Mouse (Mus musculus) embryonic facial prominence, embryonic 10.5 days (tissue): ENCODE measurements around the gene Ctsl. TPM values are rescaled to one million over a fixed set of nuclear protein-coding genes. Genes with fewer than 3 reads are reported as not detected.

Experiments
- DNase-seq: peaks from one replicate; pipeline ENCODE4 v3.0.0-alpha.2; 2017; ENCODE audit warnings: low spot score
- H3K27ac ChIP-seq: fragments of 300-500 bp; sonication (generic); replicated peaks from 2 replicates; pipeline ENCODE4 v1.5.1; 2016; ENCODE audit warnings: mild to moderate bottlenecking
- H3K27me3 ChIP-seq: fragments of 300-500 bp; sonication (generic); replicated peaks from 2 replicates; pipeline ENCODE4 v1.6.1; 2016; ENCODE audit warnings: low read depth, mild to moderate bottlenecking; ENCODE audit not compliant: poor library complexity, severe bottlenecking
- H3K36me3 ChIP-seq: fragments of 300-500 bp; sonication (generic); replicated peaks from 2 replicates; pipeline ENCODE4 v1.6.1; 2016; ENCODE audit warnings: mild to moderate bottlenecking, moderate library complexity
- H3K4me1 ChIP-seq: fragments of 300-500 bp; sonication (generic); 2 replicates; pipeline ENCODE4 v1.6.1; 2016
- H3K4me3 ChIP-seq: fragments of 300-500 bp; sonication (generic); 2 replicates; pipeline ENCODE4 v1.5.1; 2016; ENCODE audit warnings: mild to moderate bottlenecking, moderate library complexity
- H3K9me3 ChIP-seq: fragments of 300-500 bp; sonication (generic); 2 replicates; pipeline ENCODE4 v1.6.1; 2016; ENCODE audit warnings: mild to moderate bottlenecking
- WGBS: fragments of 180-500 bp; shearing (Covaris S2); methylation state at CpG from one replicate; pipeline ENCODE4 v1.1.7; 2016; 5-methylcytosine and 5-hydroxymethylcytosine counted together
- polyA plus RNA-seq: library from polyadenylated mRNA; unstranded; fragments of >200 nt; fragmentation: Nextera tagmentation; extraction: Ambion mirVana; gene quantifications from 2 replicates; pipeline ENCODE4 v1.2.1, GENCODE M21; 2016

The Ctsl gene
- polyA plus RNA-seq, 1 experiment from 2014 or later, result 121 TPM

GRCm38 (mm10) chr13:64332321-64332720 is 38.4 kb downstream of the Ctsl start:
- no peaks in the 10 kb centered on the region for H3K36me3 ChIP-seq
- WGBS, result 84% methylated on average over 6 of the region's 6 CpGs
- no peaks in the 10 kb centered on the region for H3K27me3 ChIP-seq
- no peak overlapping the region for H3K27ac ChIP-seq
- no peaks in the 10 kb centered on the region for H3K9me3 ChIP-seq
- no peak overlapping the region for H3K4me3 ChIP-seq
- no peaks in the 10 kb centered on the region for H3K4me1 ChIP-seq
- no peak for DNase-seq

GRCm38 (mm10) chr13:64322561-64323281 is 48.0 kb downstream of the Ctsl start:
- Histone ChIP-seq H3K4me3 (no peak overlapping the region), H3K36me3 (no peaks in the 10 kb centered on the region), H3K4me1 (no peaks in the 10 kb centered on the region), H3K27ac (no peak overlapping the region), H3K27me3 (no peaks in the 10 kb centered on the region), H3K9me3 (no peaks in the 10 kb centered on the region)
- no peak for DNase-seq
- 86% methylated on average over 8 of the region's 8 CpGs for WGBS

- Histone ChIP-seq H3K36me3 (no peaks in the 10 kb centered on the region), H3K4me3 (no peak overlapping the region), H3K4me1 (no peaks in the 10 kb centered on the region), H3K27me3 (no peaks in the 10 kb centered on the region), H3K27ac (no peak overlapping the region), H3K9me3 (no peaks in the 10 kb centered on the region)
- no peak for DNase-seq
- 80% methylated on average over 8 of the region's 8 CpGs for WGBS
Observed at GRCm38 (mm10) chr13:64320334-64320733, 50.4 kb downstream of the Ctsl start.

- H3K27me3 ChIP-seq, result no peaks in the 10 kb centered on the region
- no peak overlapping the region for H3K27ac ChIP-seq
- no peaks in the 10 kb centered on the region for H3K4me1 ChIP-seq
- H3K9me3 ChIP-seq, result no peaks in the 10 kb centered on the region
- no peaks in the 10 kb centered on the region for H3K36me3 ChIP-seq
- no peak for DNase-seq
- H3K4me3 ChIP-seq, result no peak overlapping the region
Observed at GRCm38 (mm10) chr13:64319782-64320181, 50.9 kb downstream of the Ctsl start.

GRCm38 (mm10) chr13:64318355-64318754 is 52.3 kb downstream of the Ctsl start:
- WGBS, result 81% methylated on average over 2 of the region's 2 CpGs
- no peak for DNase-seq
- Histone ChIP-seq H3K4me1 (no peaks in the 10 kb centered on the region), H3K4me3 (no peak overlapping the region), H3K36me3 (no peaks in the 10 kb centered on the region), H3K27ac (no peak overlapping the region), H3K27me3 (no peaks in the 10 kb centered on the region), H3K9me3 (no peaks in the 10 kb centered on the region)

- no peak overlapping the region for H3K4me3 ChIP-seq
- peaks cover 16% of the 10 kb centered on the region for H3K4me1 ChIP-seq
- H3K36me3 ChIP-seq, result no peaks in the 10 kb centered on the region
- no peak overlapping the region for H3K27ac ChIP-seq
- H3K9me3 ChIP-seq, result no peaks in the 10 kb centered on the region
- DNase-seq, result no peak
- no peaks in the 10 kb centered on the region for H3K27me3 ChIP-seq
- WGBS, result 3% methylated on average over 3 of the region's 3 CpGs
Observed at GRCm38 (mm10) chr13:64315483-64316050, 55.1 kb downstream of the Ctsl start.

GRCm38 (mm10) chr13:64314041-64314440 is 56.6 kb downstream of the Ctsl start:
- no peaks in the 10 kb centered on the region for H3K36me3 ChIP-seq
- no peak for DNase-seq
- H3K4me1 ChIP-seq, result peaks cover 18% of the 10 kb centered on the region
- WGBS, result 76% methylated on average over 3 of the region's 3 CpGs
- no peak overlapping the region for H3K4me3 ChIP-seq
- no peaks in the 10 kb centered on the region for H3K9me3 ChIP-seq
- H3K27me3 ChIP-seq, result no peaks in the 10 kb centered on the region
- no peak overlapping the region for H3K27ac ChIP-seq

- H3K9me3 ChIP-seq, result no peaks in the 10 kb centered on the region
- WGBS, result 2% methylated on average over 2 of the region's 2 CpGs
- peak overlapping the region; percentile 89 for H3K27ac ChIP-seq
- peaks cover 6% of the 10 kb centered on the region for H3K36me3 ChIP-seq
- peak overlapping the region; percentile 72 for H3K4me3 ChIP-seq
- peaks cover 18% of the 10 kb centered on the region for H3K4me1 ChIP-seq
- no peak for DNase-seq
- H3K27me3 ChIP-seq, result no peaks in the 10 kb centered on the region
Observed at GRCm38 (mm10) chr13:64312916-64313289, 57.8 kb downstream of the Ctsl start.

- peak within 1 kb of the TSS; percentile 89 for H3K27ac ChIP-seq
- H3K9me3 ChIP-seq, result no peaks in the 10 kb centered on the region
- H3K4me3 ChIP-seq, result peak within 1 kb of the TSS; percentile 72
- H3K4me1 ChIP-seq, result peaks cover 18% of the 10 kb centered on the region
- peak; percentile 98 for DNase-seq
- no peaks in the 10 kb centered on the region for H3K27me3 ChIP-seq
- under 1% methylated on average over 74 of the region's 74 CpGs for WGBS
- peaks cover 12% of the 10 kb centered on the region for H3K36me3 ChIP-seq
Observed at GRCm38 (mm10) chr13:64312024-64312915, 58.4 kb downstream of the Ctsl start, which contains the start of gene Aaed1. Gene Aaed1 (minus strand): TSS chr13:64312710.

GRCm38 (mm10) chr13:64311266-64311665 is 59.4 kb downstream of the Ctsl start:
- peaks cover 15% of the 10 kb centered on the region for H3K36me3 ChIP-seq
- no peak overlapping the region for H3K27ac ChIP-seq
- peaks cover 18% of the 10 kb centered on the region for H3K4me1 ChIP-seq
- no peaks in the 10 kb centered on the region for H3K9me3 ChIP-seq
- H3K27me3 ChIP-seq, result no peaks in the 10 kb centered on the region
- WGBS, result 88% methylated on average over 1 of the region's 1 CpGs
- peak overlapping the region; percentile 72 for H3K4me3 ChIP-seq
- DNase-seq, result no peak

GRCm38 (mm10) chr13:64310585-64310984 is 60.1 kb downstream of the Ctsl start:
- H3K4me1 ChIP-seq, result peaks cover 18% of the 10 kb centered on the region
- no peaks in the 10 kb centered on the region for H3K27me3 ChIP-seq
- DNase-seq, result no peak
- H3K9me3 ChIP-seq, result no peaks in the 10 kb centered on the region
- H3K4me3 ChIP-seq, result no peak overlapping the region
- peaks cover 15% of the 10 kb centered on the region for H3K36me3 ChIP-seq
- no peak overlapping the region for H3K27ac ChIP-seq
- whole genome bisulfite sequencing, result 80% methylated on average over 6 of the region's 6 CpGs

GRCm38 (mm10) chr13:64309842-64310241 is 60.8 kb downstream of the Ctsl start:
- no peaks in the 10 kb centered on the region for H3K9me3 ChIP-seq
- peaks cover 18% of the 10 kb centered on the region for H3K4me1 ChIP-seq
- no peaks in the 10 kb centered on the region for H3K27me3 ChIP-seq
- no peak overlapping the region for H3K27ac ChIP-seq
- H3K4me3 ChIP-seq, result no peak overlapping the region
- 86% methylated on average over 11 of the region's 11 CpGs for WGBS
- H3K36me3 ChIP-seq, result peaks cover 15% of the 10 kb centered on the region
- DNase-seq, result no peak
